Mouse (Mus musculus): ENCODE results near the gene Spint2.

GRCm38 (mm10) chr7:29290691-29291485 lies 9.2 kb upstream of the Spint2 start:
- TF ChIP-seq GATA1 (IDR thresholded peaks at IDR 0.05; ENCODE audit: borderline replicate concordance, low read length): no peak
- no peak for TF ChIP-seq FLI1 (IDR thresholded peaks at IDR 0.05; ENCODE audit: low read length)
